Mouse (Mus musculus) cerebellum, adult 9-10 months (tissue): ENCODE measurements around the gene Lrpap1.
A peak's percentile ranks its signal among the peaks of the same experiment; 100 is the strongest.

Source experiments
- DNase-seq: peaks from one replicate; pipeline ENCODE4 v3.0.0; 2022

Gene Lrpap1

GRCm38 (mm10) chr5:35056604-35057432 is 48.7 kb downstream of the Lrpap1 start, which contains the start of gene Dok7:
Dok7 (plus strand) TSS chr5:35056766.
- DNase-seq = peak; percentile 69

GRCm38 (mm10) chr5:35055076-35055475 is 50.5 kb downstream of the Lrpap1 start:
- no peak for DNase-seq

GRCm38 (mm10) chr5:35054628-35055027 is 50.9 kb downstream of the Lrpap1 start:
- no peak for DNase-seq

GRCm38 (mm10) chr5:35050541-35050940 is 55.0 kb downstream of the Lrpap1 start:
- no peak for DNase-seq

DNA sequence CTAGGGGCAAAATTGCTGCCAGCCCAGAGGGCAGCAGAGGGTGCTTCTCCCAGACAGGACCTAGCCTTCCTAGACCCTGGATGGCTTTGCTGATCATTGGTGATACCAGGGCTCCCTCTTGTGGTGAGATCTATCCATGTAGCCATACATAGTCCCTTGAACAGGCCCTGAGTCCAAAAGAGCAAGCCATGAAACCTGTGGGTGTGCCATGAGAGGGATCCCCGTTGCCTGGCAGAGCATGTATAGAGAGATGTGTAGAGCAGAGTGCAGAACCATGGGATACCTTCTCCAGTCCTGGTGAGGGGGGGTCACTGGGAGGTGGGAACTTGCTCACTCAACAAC is 62.5 kb downstream of the Lrpap1 start:
- DNase-seq = peak; percentile 87

GRCm38 (mm10) chr5:35042431-35043109 is 63.0 kb downstream of the Lrpap1 start:
- DNase-seq = no peak
